Mouse (Mus musculus): Measurements from ENCODE around the gene Tmem248. TPM values are rescaled to one million over a fixed set of nuclear protein-coding genes. Genes with fewer than 3 reads are reported as not detected.

Tmem248 gene
- total RNA-seq, 2 experiments from 2014 or later = 44.8 to 45.6 TPM

- intact Hi-C loops (cut with DNase I) = no loop called here
- DNase-seq (ENCODE audit: extremely low spot score in 1 of 2, low spot score in 2 of 2) = no peak
Observed at GRCm38 (mm10) chr5:130290242-130290641, 73.4 kb downstream of the Tmem248 start.

- intact Hi-C loops (cut with DNase I) = no loop called here
- peak in 1 of 2 experiments; percentile 56 for DNase-seq (ENCODE audit: extremely low spot score in 1 of 2, low spot score in 2 of 2)
Observed at GRCm38 (mm10) chr5:130290775-130291174, 73.9 kb downstream of the Tmem248 start.

- intact Hi-C loops (cut with DNase I) = no loop called here
- DNase-seq (ENCODE audit: extremely low spot score in 1 of 2, low spot score in 2 of 2) = peak; percentile 47 to 72
Observed at GRCm38 (mm10) chr5:130292976-130293375, 76.1 kb downstream of the Tmem248 start.

Other genes starting within 250 kb of the Tmem248 start
- gene Gusb, start 214.0 kb upstream of the Tmem248 start, total RNA-seq (2021) = 10 to 100 TPM; 15.6 to 17.0 TPM
- gene Asl, start 187.8 kb upstream of the Tmem248 start, total RNA-seq (2021) = 10 to 100 TPM; 23.9 to 24.6 TPM
- 10 to 100 TPM; 39.9 to 40.9 TPM for gene Crcp, start 187.8 kb upstream of the Tmem248 start, total RNA-seq (2021)
- 10 to 100 TPM; 35.5 to 37.1 TPM for gene Tpst1, start 143.8 kb upstream of the Tmem248 start, total RNA-seq (2021)
- gene Kctd7, start 72.2 kb upstream of the Tmem248 start, total RNA-seq (2021) = 10 to 100 TPM; 13.6 to 14.4 TPM
- gene Rabgef1, start 45.3 kb upstream of the Tmem248 start, total RNA-seq (2021) = 10 to 100 TPM; 41.4 to 42.8 TPM
- 10 to 100 TPM; 45.8 to 48.7 TPM for gene Sbds, start 38.4 kb downstream of the Tmem248 start, total RNA-seq (2021)
- 10 to 100 TPM; 16.8 to 20.9 TPM for gene Tyw1, start 38.5 kb downstream of the Tmem248 start, total RNA-seq (2021)
- 100 to 1,000 TPM; 174 to 184 TPM for gene Caln1, start 152.4 kb downstream of the Tmem248 start, total RNA-seq (2021)
- not detected for gene A330070K13Rik, start 167.6 kb downstream of the Tmem248 start, total RNA-seq (2021)